Mouse (Mus musculus) heart, postnatal 0 days (tissue): ENCODE results near the gene Homez. TPM values are rescaled to one million over a fixed set of nuclear protein-coding genes. Genes with fewer than 3 reads are reported as not detected.

ENCODE experiments used
- ATAC-seq: fragments of 200-750 bp; cut with Nextera tagmentation; 2 replicates; pipeline ENCODE4 v1.8.0; 2017; ENCODE audit warnings: low read depth, moderate number of reproducible peaks, moderate library complexity; ENCODE audit not compliant: insufficient read depth
- DNase-seq: peaks from one replicate; pipeline ENCODE4 v3.0.0-alpha.2; 2016; ENCODE audit warnings: low spot score
- H3K27ac ChIP-seq: fragments of 300-500 bp; sonication (generic); 2 replicates; pipeline ENCODE4 v1.5.1; 2014; ENCODE audit warnings: low read depth, mild to moderate bottlenecking
- H3K27me3 ChIP-seq: fragments of 300-500 bp; sonication (generic); 2 replicates; pipeline ENCODE4 v1.6.1; 2014; ENCODE audit warnings: low read length, mixed read lengths; ENCODE audit not compliant: control insufficient read depth, insufficient read depth
- H3K36me3 ChIP-seq: fragments of 300-500 bp; sonication (generic); replicated peaks from 2 replicates; pipeline ENCODE4 v1.6.1; 2014; ENCODE audit warnings: low read length, mixed read lengths; ENCODE audit not compliant: control insufficient read depth, insufficient read depth
- H3K4me1 ChIP-seq: fragments of 300-500 bp; sonication (generic); 2 replicates; pipeline ENCODE4 v1.6.1; 2014; ENCODE audit warnings: antibody characterized with exemption; ENCODE audit not compliant: control insufficient read depth, insufficient read depth
- H3K4me2 ChIP-seq: fragments of 300-500 bp; sonication (generic); 2 replicates; pipeline ENCODE4 v1.6.1; 2014; ENCODE audit warnings: low read depth, mild to moderate bottlenecking, low read length, moderate library complexity
- H3K4me3 ChIP-seq: fragments of 300-500 bp; sonication (generic); 2 replicates; pipeline ENCODE4 v1.5.1; 2014; ENCODE audit warnings: low read depth, low read length
- H3K9ac ChIP-seq: fragments of 300-500 bp; sonication (generic); replicated peaks from 2 replicates; pipeline ENCODE4 v1.6.1; 2014; ENCODE audit warnings: low read depth, low read length, mixed read lengths
- H3K9me3 ChIP-seq: fragments of 300-500 bp; sonication (generic); replicated peaks from 2 replicates; pipeline ENCODE4 v1.6.1; 2016; ENCODE audit warnings: low read length; ENCODE audit not compliant: control insufficient read depth
- CTCF ChIP-seq: IDR thresholded peaks from 2 replicates; pipeline ENCODE4 v1.5.1; 2016; ENCODE audit warnings: antibody characterized with exemption, control low read depth, low read depth
- EP300 ChIP-seq: IDR thresholded peaks from 2 replicates; pipeline ENCODE4 v1.6.1; 2016; ENCODE audit warnings: antibody characterized with exemption, low read depth
- WGBS: fragments of 180-500 bp; shearing (Covaris S2); extraction: QIAGEN DNeasy Blood & Tissue Kit; methylation state at CpG from one replicate; pipeline ENCODE4 v1.1.7; 2014; 5-methylcytosine and 5-hydroxymethylcytosine counted together
- polyA plus RNA-seq: library from polyadenylated mRNA; unstranded; fragments of >200 nt; fragmentation: Nextera tagmentation; extraction: Ambion mirVana; gene quantifications from 2 replicates; pipeline ENCODE4 v1.2.1, GENCODE M21; 2015
- total RNA-seq: library from RNA; depleted of rRNA; stranded (reverse); fragments of >200 nt; gene quantifications from 2 replicates; pipeline ENCODE4 v1.2.3, GENCODE M21; 2014; ENCODE audit warnings: low replicate concordance

Gene Homez
- total and polyA plus RNA-seq, 2 experiments from 2014 or later: 5.1 to 5.4 TPM

GRCm38 (mm10) chr14:54908682-54909081 is 37.9 kb upstream of the Homez start:
- Histone ChIP-seq H3K4me1 (peaks cover 6% of the 10 kb centered on the region), H3K36me3 (peaks cover 9% of the 10 kb centered on the region; the same call in 1 of the 2 replicates), H3K27ac (no peak overlapping the region), H3K9ac (no peak overlapping the region), H3K4me3 (no peak overlapping the region), H3K27me3 (no peaks in the 10 kb centered on the region), H3K9me3 (no peaks in the 10 kb centered on the region), H3K4me2 (no peak overlapping the region)
- WGBS: 77% methylated on average over 7 of the region's 7 CpGs
- no peak for ATAC-seq
- no peak for TF ChIP-seq CTCF
- TF ChIP-seq EP300: no peak
- no peak for DNase-seq

- no peak overlapping the region for H3K9ac ChIP-seq
- no peak overlapping the region for H3K4me2 ChIP-seq
- no peaks in the 10 kb centered on the region for H3K4me1 ChIP-seq
- no peaks in the 10 kb centered on the region for H3K9me3 ChIP-seq
- no peak for DNase-seq
- no peak overlapping the region for H3K27ac ChIP-seq
- peaks cover 15% of the 10 kb centered on the region for H3K36me3 ChIP-seq
- H3K4me3 ChIP-seq: no peak overlapping the region
- no peak for ATAC-seq
- TF ChIP-seq EP300: no peak
- TF ChIP-seq CTCF: no peak
- H3K27me3 ChIP-seq: no peaks in the 10 kb centered on the region
- 93% methylated on average over 4 of the region's 4 CpGs for WGBS
Measured at GRCm38 (mm10) chr14:54903641-54904040, 32.9 kb upstream of the Homez start.

- Histone ChIP-seq H3K36me3 (peaks cover 37% of the 10 kb centered on the region), H3K4me3 (no peak overlapping the region), H3K27me3 (no peaks in the 10 kb centered on the region), H3K4me2 (no peak overlapping the region), H3K27ac (no peak overlapping the region), H3K9me3 (no peaks in the 10 kb centered on the region), H3K4me1 (peaks cover 3% of the 10 kb centered on the region), H3K9ac (no peak overlapping the region)
- ATAC-seq (peak; percentile 82), DNase-seq (peak; percentile 83)
- TF ChIP-seq CTCF (peak; percentile 85), EP300 (0 out of 2 replicates have a peak, but pooled peaks have one; percentile 44)
- 1% methylated on average over 3 of the region's 3 CpGs for WGBS
Measured at GRCm38 (mm10) chr14:54900383-54900782, 29.6 kb upstream of the Homez start.

DNA sequence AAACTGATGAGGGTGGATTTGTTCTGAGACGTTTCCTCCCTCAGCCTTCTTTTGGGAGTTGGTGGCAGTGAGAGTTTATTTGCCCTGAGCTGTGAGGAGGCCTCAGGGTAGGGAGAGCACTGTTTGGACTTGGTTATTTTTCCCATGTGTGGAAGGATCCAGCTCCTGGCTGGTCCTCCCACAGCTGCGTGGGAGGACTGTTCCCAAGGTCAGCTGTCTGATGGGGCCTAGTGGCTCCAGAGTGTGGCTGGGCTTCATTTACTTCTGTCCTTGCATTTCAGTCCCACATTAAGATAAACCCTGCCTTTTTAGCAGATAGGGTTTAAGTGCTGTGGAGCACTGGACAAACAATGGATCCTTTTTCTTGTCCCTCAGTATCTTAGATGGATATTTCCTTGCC is 26.7 kb upstream of the Homez start:
- Histone ChIP-seq H3K4me1 (peaks cover 14% of the 10 kb centered on the region), H3K27me3 (no peaks in the 10 kb centered on the region), H3K4me3 (no peak overlapping the region), H3K36me3 (peaks cover 38% of the 10 kb centered on the region), H3K9me3 (no peaks in the 10 kb centered on the region), H3K27ac (no peak overlapping the region), H3K4me2 (no peak overlapping the region), H3K9ac (peak overlapping the region; percentile 47; the same call in 1 of the 2 replicates)
- WGBS: 30% methylated on average over 2 of the region's 2 CpGs
- DNase-seq (no peak), ATAC-seq (no peak)
- no peak for TF ChIP-seq EP300
- TF ChIP-seq CTCF: no peak

DNA sequence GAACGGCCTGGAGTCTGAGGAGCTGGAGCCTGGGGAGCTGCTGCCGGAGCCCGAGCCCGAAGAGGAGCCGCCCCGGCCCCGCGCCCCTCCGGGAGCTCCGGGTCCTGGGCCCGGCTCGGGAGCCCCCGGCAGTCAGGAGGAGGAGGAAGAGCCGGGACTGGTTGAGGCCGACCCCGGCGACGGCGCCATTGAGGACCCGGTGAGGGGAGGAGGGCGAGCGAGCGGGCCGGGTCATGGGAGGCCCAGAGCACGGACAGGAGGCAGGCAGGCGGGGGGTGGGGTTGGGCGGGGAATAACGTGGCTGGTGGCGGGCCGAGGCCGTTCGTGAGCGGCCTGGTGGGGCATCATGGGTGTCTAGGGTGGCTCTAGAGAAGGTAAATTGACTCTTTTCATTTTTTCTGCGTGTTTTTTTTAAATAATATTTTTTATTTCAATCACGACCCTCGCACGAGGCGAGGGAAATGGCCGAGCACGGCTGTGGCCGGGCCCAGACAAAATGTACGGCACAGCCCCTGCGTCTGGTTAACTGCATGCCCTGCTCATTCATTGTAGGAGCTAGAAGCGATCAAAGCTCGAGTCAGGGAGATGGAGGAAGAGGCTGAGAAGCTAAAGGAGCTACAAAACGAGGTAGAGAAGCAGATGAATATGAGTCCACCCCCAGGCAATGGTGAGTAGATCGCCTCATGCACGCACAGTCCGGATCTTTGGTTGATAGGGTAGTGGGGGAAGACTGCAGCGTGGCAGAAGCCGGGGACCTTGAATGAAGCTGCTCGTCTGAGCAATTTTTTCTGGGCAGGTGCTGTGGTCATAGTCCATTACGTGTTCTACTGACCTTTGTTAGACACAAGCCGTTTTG is 23.8 kb upstream of the Homez start:
- Histone ChIP-seq H3K4me1 (peaks cover 14% of the 10 kb centered on the region), H3K4me3 (peak overlapping the region; percentile 99), H3K36me3 (peaks cover 38% of the 10 kb centered on the region), H3K27ac (peak overlapping the region; percentile 96), H3K9ac (peak overlapping the region; percentile 98), H3K27me3 (no peaks in the 10 kb centered on the region), H3K4me2 (peak overlapping the region; percentile 83), H3K9me3 (no peaks in the 10 kb centered on the region)
- TF ChIP-seq EP300 (no peak), CTCF (no peak)
- peak; percentile 65 for ATAC-seq
- WGBS: under 1% methylated on average over 54 of the region's 54 CpGs
- DNase-seq: no peak
